Mouse (Mus musculus) cerebellum, postnatal 25 days (tissue): Measurements from ENCODE around the gene Hist1h2bb.
A peak's percentile ranks its signal among the peaks of the same experiment; 100 is the strongest.
"Not testable (repeated sequence)": the region's sequence is repeated elsewhere in the genome, so short reads cannot be mapped to it uniquely, and the experiment has no call there.

Experiments
- DNase-seq, 2 experiments: peaks; one replicate each; pipeline ENCODE4 v3.0.0; 2021; ENCODE audit warnings: mixed read lengths in 2 of 2

Gene Hist1h2bb

DNA sequence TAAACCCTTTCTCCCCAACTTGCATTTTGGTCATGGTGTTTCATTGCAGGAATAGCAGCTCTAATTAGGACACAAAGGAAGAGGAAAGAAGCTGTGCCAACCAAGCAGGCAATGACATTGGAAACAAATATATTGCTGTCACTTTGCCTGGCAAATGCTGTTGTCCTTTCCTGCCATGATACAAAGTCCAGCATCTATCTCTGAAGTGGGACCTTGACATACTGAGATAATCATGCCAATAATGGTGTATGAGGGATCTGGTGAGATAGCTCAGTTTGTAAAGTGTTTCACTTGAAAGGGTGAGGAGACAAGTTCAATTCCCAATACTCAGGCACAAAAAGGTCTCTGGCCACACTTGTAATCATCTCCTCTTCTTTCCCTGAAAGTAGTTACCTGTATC, 20.2 kb downstream of the Hist1h2bb start:
- no peak for DNase-seq

GRCm38 (mm10) chr13:23768834-23769397, 22.4 kb downstream of the Hist1h2bb start:
- DNase-seq = no peak

GRCm38 (mm10) chr13:23769613-23770012, 23.1 kb downstream of the Hist1h2bb start, which contains the start of gene Trim38:
Gene Trim38 (plus strand): TSS chr13:23769913.
- DNase-seq = not testable (repeated sequence)

DNA sequence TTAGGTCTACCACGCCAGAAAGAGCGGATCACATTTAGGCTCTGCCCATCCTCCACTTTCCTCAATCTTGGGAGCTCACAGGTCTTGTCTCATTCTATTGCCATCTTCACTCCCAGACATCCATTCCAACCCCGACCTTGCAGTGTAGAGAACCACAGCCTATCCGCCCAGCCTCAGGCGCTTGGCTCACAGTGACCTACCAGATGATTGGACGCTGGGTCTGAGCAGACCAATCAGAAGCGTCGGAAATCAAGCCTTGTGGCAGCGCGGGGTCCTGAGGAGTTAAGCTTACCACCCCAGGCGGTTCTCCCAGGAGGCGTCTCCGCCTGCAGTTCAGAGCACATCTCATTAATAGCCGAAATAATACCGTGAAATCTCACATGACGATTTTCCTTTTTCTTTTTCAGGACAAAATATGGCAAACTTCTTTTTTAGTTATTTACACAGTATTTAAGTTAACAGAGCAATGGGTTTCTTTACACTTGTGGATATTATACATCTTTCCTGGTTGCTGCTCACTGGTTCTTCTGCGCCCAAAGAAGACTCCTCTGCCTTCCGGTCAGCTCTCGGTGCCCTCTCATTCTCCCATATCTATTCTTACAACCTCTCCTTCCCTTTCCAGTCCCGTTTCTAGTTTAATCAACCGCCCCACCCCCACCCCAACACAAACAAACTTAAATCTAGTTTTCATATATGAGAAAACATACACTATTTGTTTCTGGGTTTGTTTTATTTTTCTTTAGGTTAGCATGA, 26.2 kb downstream of the Hist1h2bb start:
- peak in 1 of 2 experiments; percentile 31 for DNase-seq

GRCm38 (mm10) chr13:23778339-23778738, 31.8 kb downstream of the Hist1h2bb start:
- no peak for DNase-seq

GRCm38 (mm10) chr13:23779025-23779424, 32.5 kb downstream of the Hist1h2bb start:
- DNase-seq = no peak

GRCm38 (mm10) chr13:23792520-23792919, 46.0 kb downstream of the Hist1h2bb start:
- DNase-seq = peak; percentile 15 to 63
